Mouse (Mus musculus): ENCODE data around the gene Rae1. TPM values are rescaled to one million over a fixed set of nuclear protein-coding genes. Genes with fewer than 3 reads are reported as not detected.

Gene Rae1
- polyA plus RNA-seq, 1 experiment from 2014 or later, result 94.7 TPM

GRCm38 (mm10) chr2:173039041-173039440, 39.1 kb downstream of the Rae1 start:
- peak overlapping the region; percentile 44 for H3K4me2 ChIP-seq
- 82% methylated on average over 4 of the region's 4 CpGs for WGBS
- peaks cover 19% of the 10 kb centered on the region for H3K36me3 ChIP-seq
- H3K4me3 ChIP-seq, result no peak overlapping the region; the same call in 1 of the 2 replicates
- no peaks in the 10 kb centered on the region for H3K27me3 ChIP-seq (replicated peaks)
- peak overlapping the region; percentile 40; the same call in 1 of the 2 replicates for H3K27ac ChIP-seq (replicated peaks)
- H3K9me3 ChIP-seq, result no peaks in the 10 kb centered on the region
- peaks cover 48% of the 10 kb centered on the region for H3K4me1 ChIP-seq
- ATAC-seq (ENCODE audit: extremely low read depth, insufficient number of reproducible peaks, low FRiP score, low TSS enrichment), result no peak
- H3K9ac ChIP-seq, result no peak overlapping the region

- peaks cover 44% of the 10 kb centered on the region for H3K4me1 ChIP-seq
- no peak overlapping the region for H3K27ac ChIP-seq (replicated peaks)
- ATAC-seq (ENCODE audit: extremely low read depth, insufficient number of reproducible peaks, low FRiP score, low TSS enrichment), result no peak
- no peaks in the 10 kb centered on the region for H3K9me3 ChIP-seq
- peaks cover 1% of the 10 kb centered on the region for H3K36me3 ChIP-seq
- no peak overlapping the region for H3K9ac ChIP-seq
- 86% methylated on average over 3 of the region's 3 CpGs for WGBS
- peak overlapping the region; percentile 2; the same call in 1 of the 2 replicates for H3K4me2 ChIP-seq
- no peak overlapping the region for H3K4me3 ChIP-seq
- H3K27me3 ChIP-seq (replicated peaks), result no peaks in the 10 kb centered on the region
Observed at GRCm38 (mm10) chr2:173040803-173041202, 40.9 kb downstream of the Rae1 start.

GRCm38 (mm10) chr2:173041242-173041641, 41.3 kb downstream of the Rae1 start:
- Histone ChIP-seq H3K36me3 (no peaks in the 10 kb centered on the region), H3K27ac (replicated peaks) (no peak overlapping the region), H3K4me2 (peak overlapping the region; percentile 2; the same call in 1 of the 2 replicates), H3K4me1 (peaks cover 49% of the 10 kb centered on the region), H3K9ac (no peak overlapping the region; the same call in 1 of the 2 replicates), H3K4me3 (no peak overlapping the region), H3K9me3 (no peaks in the 10 kb centered on the region), H3K27me3 (replicated peaks) (no peaks in the 10 kb centered on the region)
- no peak for ATAC-seq (ENCODE audit: extremely low read depth, insufficient number of reproducible peaks, low FRiP score, low TSS enrichment)
- WGBS, result 53% methylated on average over 5 of the region's 5 CpGs

- H3K36me3 ChIP-seq, result no peaks in the 10 kb centered on the region
- no peak for ATAC-seq (ENCODE audit: extremely low read depth, insufficient number of reproducible peaks, low FRiP score, low TSS enrichment)
- H3K4me2 ChIP-seq, result no peak overlapping the region
- H3K9me3 ChIP-seq, result no peaks in the 10 kb centered on the region
- no peaks in the 10 kb centered on the region for H3K27me3 ChIP-seq (replicated peaks)
- no peak overlapping the region for H3K9ac ChIP-seq
- 67% methylated on average over 1 of the region's 1 CpGs for WGBS
- no peak overlapping the region for H3K27ac ChIP-seq (replicated peaks)
- H3K4me3 ChIP-seq, result no peak overlapping the region
- H3K4me1 ChIP-seq, result peaks cover 55% of the 10 kb centered on the region
Observed at GRCm38 (mm10) chr2:173041893-173042292, 42.0 kb downstream of the Rae1 start.

GRCm38 (mm10) chr2:173042504-173043162, 42.7 kb downstream of the Rae1 start:
- Histone ChIP-seq H3K27ac (replicated peaks) (peak overlapping the region; percentile 61), H3K9ac (peak overlapping the region; percentile 51; the same call in 1 of the 2 replicates), H3K27me3 (replicated peaks) (no peaks in the 10 kb centered on the region), H3K4me1 (peaks cover 61% of the 10 kb centered on the region), H3K4me3 (no peak overlapping the region), H3K9me3 (no peaks in the 10 kb centered on the region), H3K36me3 (no peaks in the 10 kb centered on the region), H3K4me2 (peak overlapping the region; percentile 3; the same call in 1 of the 2 replicates)
- WGBS, result 31% methylated on average over 11 of the region's 11 CpGs
- ATAC-seq (ENCODE audit: extremely low read depth, insufficient number of reproducible peaks, low FRiP score, low TSS enrichment), result no peak

GRCm38 (mm10) chr2:173044198-173044970, 44.5 kb downstream of the Rae1 start:
- Histone ChIP-seq H3K9ac (no peak overlapping the region), H3K4me2 (no peak overlapping the region), H3K36me3 (no peaks in the 10 kb centered on the region), H3K27me3 (replicated peaks) (no peaks in the 10 kb centered on the region), H3K4me1 (peaks cover 72% of the 10 kb centered on the region), H3K27ac (replicated peaks) (peak overlapping the region; percentile 65), H3K9me3 (no peaks in the 10 kb centered on the region), H3K4me3 (no peak overlapping the region)
- ATAC-seq (ENCODE audit: extremely low read depth, insufficient number of reproducible peaks, low FRiP score, low TSS enrichment), result no peak
- WGBS, result 61% methylated on average over 18 of the region's 18 CpGs

- Histone ChIP-seq H3K27me3 (replicated peaks) (no peaks in the 10 kb centered on the region), H3K36me3 (no peaks in the 10 kb centered on the region), H3K9me3 (no peaks in the 10 kb centered on the region), H3K4me1 (peaks cover 89% of the 10 kb centered on the region), H3K27ac (replicated peaks) (peak overlapping the region; percentile 93), H3K4me2 (peak overlapping the region; percentile 44), H3K4me3 (peak overlapping the region; percentile 4; the same call in 1 of the 2 replicates), H3K9ac (peak overlapping the region; percentile 74)
- ATAC-seq (ENCODE audit: extremely low read depth, insufficient number of reproducible peaks, low FRiP score, low TSS enrichment), result no peak
- WGBS, result 35% methylated on average over 15 of the region's 15 CpGs
Observed at GRCm38 (mm10) chr2:173046582-173047297, 46.8 kb downstream of the Rae1 start.

GRCm38 (mm10) chr2:173047471-173047870, 47.6 kb downstream of the Rae1 start:
- H3K4me2 ChIP-seq, result no peak overlapping the region
- H3K36me3 ChIP-seq, result no peaks in the 10 kb centered on the region
- peak overlapping the region; percentile 15; the same call in 1 of the 2 replicates for H3K9ac ChIP-seq
- H3K4me3 ChIP-seq, result no peak overlapping the region
- no peak for ATAC-seq (ENCODE audit: extremely low read depth, insufficient number of reproducible peaks, low FRiP score, low TSS enrichment)
- peaks cover 88% of the 10 kb centered on the region for H3K4me1 ChIP-seq
- H3K9me3 ChIP-seq, result no peaks in the 10 kb centered on the region
- 72% methylated on average over 5 of the region's 5 CpGs for WGBS
- no peaks in the 10 kb centered on the region for H3K27me3 ChIP-seq (replicated peaks)
- H3K27ac ChIP-seq (replicated peaks), result peak overlapping the region; percentile 45; the same call in 1 of the 2 replicates

- peak overlapping the region; percentile 15; the same call in 1 of the 2 replicates for H3K9ac ChIP-seq
- peaks cover 88% of the 10 kb centered on the region for H3K4me1 ChIP-seq
- peak overlapping the region; percentile 48; the same call in 1 of the 2 replicates for H3K27ac ChIP-seq (replicated peaks)
- no peak overlapping the region; the same call in 1 of the 2 replicates for H3K4me2 ChIP-seq
- H3K36me3 ChIP-seq, result no peaks in the 10 kb centered on the region
- no peaks in the 10 kb centered on the region for H3K27me3 ChIP-seq (replicated peaks)
- no peak overlapping the region for H3K4me3 ChIP-seq
- no peaks in the 10 kb centered on the region for H3K9me3 ChIP-seq
- ATAC-seq (ENCODE audit: extremely low read depth, insufficient number of reproducible peaks, low FRiP score, low TSS enrichment), result no peak
- 54% methylated on average over 17 of the region's 17 CpGs for WGBS
Observed at GRCm38 (mm10) chr2:173048041-173048745, 48.3 kb downstream of the Rae1 start.

GRCm38 (mm10) chr2:173049231-173049630, 49.3 kb downstream of the Rae1 start:
- ATAC-seq (ENCODE audit: extremely low read depth, insufficient number of reproducible peaks, low FRiP score, low TSS enrichment), result no peak
- no peaks in the 10 kb centered on the region for H3K9me3 ChIP-seq
- peaks cover 79% of the 10 kb centered on the region for H3K4me1 ChIP-seq
- no peaks in the 10 kb centered on the region for H3K27me3 ChIP-seq (replicated peaks)
- no peak overlapping the region for H3K4me3 ChIP-seq
- 63% methylated on average over 3 of the region's 3 CpGs for WGBS
- H3K27ac ChIP-seq (replicated peaks), result peak overlapping the region; percentile 48
- no peaks in the 10 kb centered on the region for H3K36me3 ChIP-seq
- H3K9ac ChIP-seq, result peak overlapping the region; percentile 33; the same call in 1 of the 2 replicates
- no peak overlapping the region for H3K4me2 ChIP-seq
